Mouse (Mus musculus) hindbrain, embryonic 10.5 days (tissue): ENCODE results near the gene Rere. TPM values are rescaled to one million over a fixed set of nuclear protein-coding genes. Genes with fewer than 3 reads are reported as not detected.

ENCODE experiments used
- polyA plus RNA-seq: library from polyadenylated mRNA; unstranded; fragments of >200 nt; fragmentation: Nextera tagmentation; extraction: Ambion mirVana; gene quantifications from 2 replicates; pipeline ENCODE4 v1.2.1, GENCODE M21; 2016

The Rere gene
- polyA plus RNA-seq, 1 experiment from 2014 or later: 40.4 TPM

Other genes with a start within 250 kb of the Rere start
- 0.59 and 0.81 TPM in 2 replicates for gene Gpr157, start 194.3 kb upstream of the Rere start, polyA plus RNA-seq
- gene Slc2a5, start 162.4 kb upstream of the Rere start, polyA plus RNA-seq: 1.1 and 2.0 TPM in 2 replicates
- not detected in 2 replicates for gene Slc2a7, start 132.7 kb upstream of the Rere start, polyA plus RNA-seq
- 0.14 TPM in 1 of 2 replicates, not detected in the other for gene Car6, start 80.3 kb upstream of the Rere start, polyA plus RNA-seq
- 2,517 and 3,327 TPM in 2 replicates for gene Eno1, start 44.9 kb upstream of the Rere start, polyA plus RNA-seq